Mouse (Mus musculus): ENCODE data around the gene Ubxn10. TPM values are rescaled to one million over a fixed set of nuclear protein-coding genes. Genes with fewer than 3 reads are reported as not detected.

The Ubxn10 gene
- 0.74 and 1.0 TPM in 2 replicates for polyA plus RNA-seq (2012; rRNA removed)

DNA sequence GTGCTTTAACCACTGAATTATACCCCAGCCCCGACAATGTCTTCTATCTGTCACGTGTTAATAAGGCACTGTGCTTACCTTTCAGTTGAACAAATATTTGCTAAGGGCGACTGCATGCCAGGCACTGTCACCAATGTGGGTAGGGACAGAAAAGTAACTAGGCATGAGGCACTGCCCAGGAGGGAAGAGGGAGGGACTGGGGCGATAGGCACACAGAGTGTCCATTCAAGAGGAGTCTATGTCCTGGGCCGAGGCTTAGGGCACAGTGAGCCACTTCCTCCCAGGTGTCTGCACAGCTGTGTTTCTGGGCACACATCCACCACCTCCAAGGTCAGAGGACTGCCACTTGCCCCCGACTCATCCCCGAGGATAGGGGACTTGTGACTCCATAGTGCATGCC lies at the start of gene Ubxn10:
Ubxn10 (minus strand) TSS at position 137 of the 400 bp plus-strand sequence.

DNA sequence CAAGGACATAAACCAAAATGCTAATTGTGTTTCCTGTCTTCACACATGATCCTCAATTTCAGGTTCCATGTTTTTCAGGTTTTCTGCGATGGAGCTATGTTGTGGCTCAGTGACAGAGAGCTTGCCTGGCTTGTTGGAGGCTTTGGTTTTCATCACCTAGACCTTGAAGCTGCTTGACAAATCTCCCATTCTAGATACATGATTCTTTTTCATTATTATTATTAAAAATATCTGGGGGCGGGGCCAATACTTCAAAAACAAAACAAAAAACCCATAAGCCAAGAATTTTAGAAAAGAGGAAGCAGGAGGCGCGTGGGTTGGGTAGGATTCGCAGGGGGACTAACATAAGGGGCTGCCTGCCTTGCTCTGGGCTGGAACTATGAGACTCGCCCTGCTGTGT lies 38.5 kb upstream of the Ubxn10 start, which contains the start of gene Pla2g2d:
Pla2g2d (plus strand) TSS at position 301 of the 400 bp plus-strand sequence.

DNA sequence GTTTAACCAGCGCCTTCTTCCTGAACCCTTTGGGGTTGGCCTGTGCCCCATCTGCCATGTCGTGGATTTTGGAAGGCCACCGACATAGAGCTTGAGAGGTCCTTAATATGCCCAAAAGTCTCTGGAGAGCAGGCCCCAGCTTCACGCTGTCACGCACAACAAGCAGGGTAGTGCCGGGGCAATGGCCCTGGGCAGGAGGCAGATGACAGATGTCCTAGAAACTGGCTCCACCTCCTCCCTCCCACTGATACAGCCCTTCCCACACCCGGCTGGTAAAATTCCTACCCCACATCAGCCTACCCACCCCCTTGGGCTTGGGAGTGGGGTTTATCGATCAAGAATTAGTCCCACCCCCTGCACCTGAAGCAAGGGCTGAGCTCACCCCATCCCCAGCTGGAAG lies 20.4 kb upstream of the Ubxn10 start, which contains the start of gene Pla2g2f:
Pla2g2f (minus strand) TSS at position 211 of the 400 bp plus-strand sequence.

DNA sequence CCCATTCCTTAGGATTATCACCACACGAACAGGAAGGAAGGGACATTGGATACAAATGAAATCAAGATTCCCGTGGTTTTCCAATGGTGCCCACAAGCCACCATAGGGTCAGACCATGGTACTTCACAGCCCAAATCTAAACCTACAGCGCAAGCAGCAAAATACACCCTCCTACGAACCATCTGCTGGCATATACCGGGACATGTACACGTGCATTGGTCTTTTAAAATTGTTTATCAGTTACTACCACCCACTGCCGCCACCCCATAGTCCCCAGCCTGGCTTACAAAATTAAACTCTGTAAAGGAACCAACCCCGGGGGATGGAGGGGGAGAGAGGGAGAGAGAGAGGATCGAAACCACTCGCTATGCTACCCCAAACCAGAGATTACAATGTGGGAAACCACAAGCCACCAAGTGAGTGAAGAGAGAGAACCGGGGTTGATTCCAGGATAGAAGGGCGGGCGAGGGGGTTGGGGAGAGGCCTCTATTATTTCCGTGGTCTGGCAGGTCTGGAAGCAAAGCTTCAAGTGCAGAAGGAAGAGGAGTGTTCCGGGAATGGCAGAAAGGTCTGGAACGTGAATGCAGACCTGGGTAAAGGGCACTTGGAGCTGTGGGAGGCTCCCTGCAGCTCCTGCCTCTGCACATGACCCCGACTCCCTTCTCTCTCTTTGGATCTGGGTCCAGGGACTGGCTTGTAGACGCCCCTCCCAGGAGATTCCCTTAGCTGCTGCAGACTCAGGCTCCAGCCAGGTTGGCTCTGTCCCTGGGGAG lies 12.4 kb downstream of the Ubxn10 start, which contains the start of gene Pla2g2c:
Pla2g2c (plus strand) TSS at position 439 of the 773 bp plus-strand sequence.

Other genes with a start within 250 kb of the Ubxn10 start
- 0.02 and 0.03 TPM in 2 replicates for gene Vwa5b1, start 101.3 kb downstream of the Ubxn10 start, polyA plus RNA-seq (2012; rRNA removed)
- 0.09 and 0.10 TPM in 2 replicates for gene Pla2g2c, start 12.4 kb downstream of the Ubxn10 start, polyA plus RNA-seq (2012; rRNA removed)
- gene Pla2g2f, start 20.5 kb upstream of the Ubxn10 start, polyA plus RNA-seq (2012; rRNA removed): 3.7 and 4.8 TPM in 2 replicates
- gene Pla2g2d, start 38.6 kb upstream of the Ubxn10 start, polyA plus RNA-seq (2012; rRNA removed): 0.33 and 0.44 TPM in 2 replicates
- gene Pla2g5, start 126.3 kb upstream of the Ubxn10 start, polyA plus RNA-seq (2012; rRNA removed): 2.3 and 2.5 TPM in 2 replicates
- not detected in 2 replicates for gene Gm13030, start 136.8 kb upstream of the Ubxn10 start, polyA plus RNA-seq (2012; rRNA removed)
- 0.39 and 0.97 TPM in 2 replicates for gene Pla2g2e, start 140.8 kb upstream of the Ubxn10 start, polyA plus RNA-seq (2012; rRNA removed)
- gene Otud3, start 176.8 kb upstream of the Ubxn10 start, polyA plus RNA-seq (2012; rRNA removed): 2.3 and 3.0 TPM in 2 replicates
- 33.0 and 47.0 TPM in 2 replicates for gene Rnf186, start 229.9 kb upstream of the Ubxn10 start, polyA plus RNA-seq (2012; rRNA removed)
- gene Tmco4, start 235.7 kb upstream of the Ubxn10 start, polyA plus RNA-seq (2012; rRNA removed): 7.8 and 8.4 TPM in 2 replicates